Mouse (Mus musculus) hematopoietic multipotent progenitor cell, adult 10-12 weeks (in vitro differentiated cells): Measurements from ENCODE around the gene Ppa1. TPM values are rescaled to one million over a fixed set of nuclear protein-coding genes. Genes with fewer than 3 reads are reported as not detected.

Experiments
- polyA plus RNA-seq: library from polyadenylated mRNA; stranded (reverse); fragments of >175 nt; gene quantifications from 2 replicates; pipeline ENCODE4 v1.2.3, GENCODE M21; 2012; ENCODE audit warnings: low replicate concordance

Ppa1 gene
- 8.3 and 12.5 TPM in 2 replicates for polyA plus RNA-seq

GRCm38 (mm10) chr10:61647790-61648736, at the start of gene Ppa1:
Gene Ppa1 (plus strand): TSS chr10:61648552.

DNA sequence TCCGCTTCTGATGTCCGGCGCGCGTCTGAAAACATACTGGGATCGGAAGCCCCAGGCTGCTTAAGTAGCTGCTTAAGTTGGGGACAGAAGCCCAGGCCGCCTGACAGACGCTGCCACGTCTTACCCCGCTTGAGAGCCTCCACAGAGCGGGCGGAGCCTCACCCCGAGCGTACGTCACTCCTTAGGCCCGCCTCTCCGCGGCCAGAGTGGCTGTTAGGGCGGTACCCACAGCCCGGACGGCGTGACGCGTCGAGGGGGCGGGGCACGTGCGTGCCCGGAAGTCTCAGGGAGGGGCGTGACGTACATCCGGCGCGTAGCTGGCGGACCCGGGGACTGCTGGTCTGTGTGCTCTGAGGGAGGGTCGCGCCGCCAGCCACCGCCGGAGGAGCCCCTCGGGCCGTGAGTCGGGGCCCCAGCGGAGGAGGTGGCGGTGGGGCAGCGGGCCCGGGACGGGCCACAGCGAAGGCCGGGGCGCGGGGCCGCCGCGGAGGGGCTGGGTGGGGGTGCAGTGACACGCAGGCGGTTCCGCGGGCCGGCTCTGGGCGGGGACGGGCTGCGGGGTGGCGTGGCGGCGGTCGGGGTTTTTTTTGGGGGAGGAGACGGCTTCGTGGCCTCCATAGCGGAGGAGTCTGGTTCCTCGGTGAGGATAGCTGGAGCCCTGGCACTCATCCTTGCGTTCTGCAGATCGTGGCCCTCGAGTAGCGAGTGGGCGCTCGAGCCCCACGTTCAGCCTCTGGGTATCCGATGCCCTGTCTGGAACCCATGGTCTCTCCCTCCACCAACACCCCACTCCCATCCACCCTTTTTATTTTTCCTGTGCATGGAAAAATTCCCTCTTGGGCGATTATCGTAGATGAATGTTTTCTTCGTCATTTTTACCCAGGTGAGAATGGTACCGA, 31.9 kb downstream of the Ppa1 start, which contains the start of gene Sar1a:
Gene Sar1a, plus strand, starts transcription at position 285 of the 899 bp plus-strand sequence.

DNA sequence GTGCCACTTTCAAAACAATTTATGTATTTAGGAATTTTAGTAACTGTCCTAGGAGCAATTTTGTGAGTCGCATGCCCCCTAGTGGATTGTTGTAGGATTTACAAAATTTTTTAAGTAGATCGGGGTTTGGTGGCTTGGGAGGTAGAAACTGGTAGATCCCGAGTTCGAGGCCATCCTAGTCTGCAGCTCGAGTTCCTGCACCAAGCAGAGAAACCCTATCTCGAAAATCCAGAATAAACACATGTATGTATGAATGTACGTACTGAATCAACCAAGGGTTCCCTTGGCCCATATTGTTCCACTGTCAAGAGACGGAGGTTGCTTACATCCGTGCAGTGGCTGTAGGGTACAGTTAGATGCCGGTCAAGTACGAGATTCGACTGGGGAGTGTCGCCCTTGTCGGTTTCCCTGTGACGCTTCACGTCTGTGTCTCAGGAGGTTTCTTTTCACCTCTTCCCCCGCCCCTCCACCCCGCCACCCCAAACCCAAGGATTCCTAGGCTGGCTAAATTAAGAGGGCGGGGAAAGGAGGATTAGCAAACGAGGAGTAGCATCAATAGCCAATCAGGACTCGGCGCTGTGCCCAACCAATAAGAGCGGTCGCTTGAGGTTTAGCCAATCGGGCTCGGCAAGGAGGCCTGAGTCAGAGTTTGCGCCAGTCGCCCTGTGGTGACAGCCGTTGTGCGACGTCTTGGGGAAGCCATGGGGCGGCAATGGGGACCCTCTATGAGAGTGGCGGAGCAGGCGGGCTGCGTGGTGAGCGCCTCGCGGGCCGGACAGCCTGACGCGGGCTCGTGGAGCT, 46.7 kb downstream of the Ppa1 start, which contains the start of gene Tysnd1:
Gene Tysnd1, plus strand, starts transcription at position 645 of the 801 bp plus-strand sequence.

GRCm38 (mm10) chr10:61714771-61715461, 66.6 kb downstream of the Ppa1 start, which contains the start of gene Aifm2:
Gene Aifm2 (plus strand): TSS chr10:61715263.

Other genes starting within 250 kb of the Ppa1 start
- gene Nodal, start 230.6 kb upstream of the Ppa1 start, polyA plus RNA-seq: 0.12 TPM in 1 of 2 replicates, not detected in the other
- 98.6 and 162 TPM in 2 replicates for gene Eif4ebp2, start 195.9 kb upstream of the Ppa1 start, polyA plus RNA-seq
- 5.3 and 10.9 TPM in 2 replicates for gene Lrrc20, start 172.8 kb upstream of the Ppa1 start, polyA plus RNA-seq
- not detected in 2 replicates for gene Npffr1, start 53.1 kb upstream of the Ppa1 start, polyA plus RNA-seq
- gene Sar1a, start 31.7 kb downstream of the Ppa1 start, polyA plus RNA-seq: 52.4 and 60.7 TPM in 2 replicates
- 79.5 and 229 TPM in 2 replicates for gene Tysnd1, start 47.0 kb downstream of the Ppa1 start, polyA plus RNA-seq
- gene Aifm2, start 66.7 kb downstream of the Ppa1 start, polyA plus RNA-seq: 2.0 and 2.6 TPM in 2 replicates
- gene H2afy2, start 135.6 kb downstream of the Ppa1 start, polyA plus RNA-seq: 0.08 TPM in 1 of 2 replicates, not detected in the other